Mouse (Mus musculus) liver, embryonic 16.5 days (tissue): ENCODE measurements around the gene Vmn1r217. TPM values are rescaled to one million over a fixed set of nuclear protein-coding genes. Genes with fewer than 3 reads are reported as not detected.
"Not testable (repeated sequence)": the region's sequence is repeated elsewhere in the genome, so short reads cannot be mapped to it uniquely, and the experiment has no call there.

Source experiments
- ATAC-seq: fragments of 200-750 bp; cut with Nextera tagmentation; 2 replicates; pipeline ENCODE4 v1.8.0; 2017; ENCODE audit warnings: low read depth, mild to moderate bottlenecking, moderate number of reproducible peaks, moderate library complexity
- H3K27ac ChIP-seq: fragments of 300-500 bp; sonication (generic); 2 replicates; pipeline ENCODE4 v1.5.1; 2014; ENCODE audit warnings: mild to moderate bottlenecking, low read length
- H3K27me3 ChIP-seq: fragments of 300-500 bp; sonication (generic); 2 replicates; pipeline ENCODE4 v1.6.1; 2014; ENCODE audit warnings: low read depth, low read length, mixed read lengths; ENCODE audit not compliant: control insufficient read depth, insufficient read depth
- H3K36me3 ChIP-seq: fragments of 300-500 bp; sonication (generic); 2 replicates; pipeline ENCODE4 v1.6.1; 2014; ENCODE audit warnings: mild to moderate bottlenecking; ENCODE audit not compliant: control insufficient read depth, insufficient read depth
- H3K4me1 ChIP-seq: fragments of 300-500 bp; sonication (generic); 2 replicates; pipeline ENCODE4 v1.6.1; 2014; ENCODE audit warnings: low read depth, low read length, mixed read lengths; ENCODE audit not compliant: control insufficient read depth
- H3K4me2 ChIP-seq: fragments of 300-500 bp; sonication (generic); 2 replicates; pipeline ENCODE4 v1.6.1; 2014; ENCODE audit warnings: low read depth, low read length, mixed read lengths
- H3K4me3 ChIP-seq: fragments of 300-500 bp; sonication (generic); 2 replicates; pipeline ENCODE4 v1.5.1; 2014; ENCODE audit warnings: low read depth, mild to moderate bottlenecking, low read length
- H3K9ac ChIP-seq: fragments of 300-500 bp; sonication (generic); 2 replicates; pipeline ENCODE4 v1.6.1; 2014; ENCODE audit warnings: low read depth, low read length
- H3K9me3 ChIP-seq: fragments of 300-500 bp; sonication (generic); replicated peaks from 2 replicates; pipeline ENCODE4 v1.6.1; 2016; ENCODE audit warnings: low read length; ENCODE audit not compliant: control insufficient read depth
- WGBS: fragments of 180-500 bp; shearing (Covaris S2); extraction: QIAGEN DNeasy Blood & Tissue Kit; methylation state at CpG from one replicate; pipeline ENCODE4 v1.1.7; 2014; ENCODE audit not compliant: insufficient replicate concordance; 5-methylcytosine and 5-hydroxymethylcytosine counted together
- polyA plus RNA-seq: library from polyadenylated mRNA; unstranded; fragments of >200 nt; fragmentation: Nextera tagmentation; extraction: Ambion mirVana; gene quantifications from 2 replicates; pipeline ENCODE4 v1.2.1, GENCODE M21; 2015

Vmn1r217 gene
- polyA plus RNA-seq = not detected in 2 replicates

DNA sequence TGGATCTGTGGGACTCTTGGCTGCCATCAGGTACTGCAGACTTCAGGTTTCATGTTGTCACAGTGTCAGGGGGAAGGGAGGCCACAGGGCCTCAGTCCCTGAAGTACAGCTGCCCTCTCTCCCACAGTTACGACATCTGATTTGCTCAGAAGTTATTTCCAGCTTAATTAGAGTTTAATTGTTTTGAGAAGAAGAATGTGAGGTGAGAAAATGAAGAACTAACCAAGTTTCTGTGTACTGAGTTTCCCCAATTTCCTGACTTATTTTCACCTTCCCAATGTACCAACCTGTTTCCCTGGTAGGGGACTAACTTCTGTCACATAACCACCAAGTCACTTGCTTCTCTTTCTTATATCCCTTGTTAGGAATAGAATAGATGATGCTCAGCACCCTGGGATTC, at the start of gene Vmn1r217:
TSS of gene Vmn1r217 (minus strand) at position 101 of the 400 bp plus-strand sequence.
- not testable (repeated sequence) for H3K27ac ChIP-seq, H3K4me2 ChIP-seq, H3K9me3 ChIP-seq, H3K4me3 ChIP-seq, H3K27me3 ChIP-seq, H3K4me1 ChIP-seq, H3K9ac ChIP-seq, H3K36me3 ChIP-seq, ATAC-seq
- 44% methylated on average over 1 of the region's 1 CpGs for WGBS

DNA sequence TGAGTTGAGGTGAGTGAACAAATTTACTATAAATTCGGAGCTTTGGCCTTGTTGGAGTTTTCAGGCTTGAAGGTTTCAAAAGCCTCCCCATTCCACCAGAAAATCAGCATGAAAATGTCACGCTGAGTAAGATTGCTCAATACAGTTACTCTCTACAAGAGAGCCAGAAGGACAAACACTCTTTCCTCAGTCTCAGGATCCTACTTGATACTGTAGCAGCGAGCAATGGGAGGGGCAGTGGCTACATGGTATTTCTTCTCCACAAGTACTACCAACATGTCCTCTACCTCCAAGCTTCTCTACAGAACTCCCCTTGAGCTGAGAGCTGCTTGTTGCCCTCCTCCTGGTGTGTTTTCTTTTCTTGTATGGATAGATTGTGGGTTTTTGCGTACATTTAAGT, 48.4 kb upstream of the Vmn1r217 start:
- H3K4me2 ChIP-seq, H3K4me3 ChIP-seq, H3K4me1 ChIP-seq, H3K9ac ChIP-seq, ATAC-seq, H3K27me3 ChIP-seq, H3K9me3 ChIP-seq, H3K36me3 ChIP-seq, H3K27ac ChIP-seq: not testable (repeated sequence)
- WGBS = 52% methylated on average over 4 of the region's 4 CpGs

DNA sequence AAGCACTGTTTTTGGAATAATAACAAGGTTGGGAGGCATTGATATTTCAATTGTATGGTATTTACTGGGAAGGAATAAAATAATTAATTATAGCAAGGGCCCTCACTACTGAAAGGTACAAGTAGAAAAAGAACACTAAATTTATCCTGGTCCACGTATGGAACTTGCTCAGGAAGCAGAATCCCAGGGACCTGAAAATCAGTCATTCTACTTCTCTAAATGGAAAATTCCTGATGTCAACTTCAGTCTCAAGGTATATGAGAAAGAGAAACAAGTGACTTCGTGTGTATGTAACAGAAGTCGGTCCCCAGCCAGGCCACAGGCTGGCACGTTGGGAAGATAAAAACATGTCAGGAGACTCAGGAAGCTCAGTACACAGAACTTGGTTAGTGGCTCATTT, 41.0 kb upstream of the Vmn1r217 start, which contains the start of gene Vmn1r219:
TSS of gene Vmn1r219 (plus strand) at position 301 of the 400 bp plus-strand sequence.
- H3K27me3 ChIP-seq = no peaks in the 10 kb centered on the region
- no peak within 1 kb of the TSS for H3K9ac ChIP-seq
- no peaks in the 10 kb centered on the region for H3K4me1 ChIP-seq
- no peaks in the 10 kb centered on the region for H3K36me3 ChIP-seq
- H3K4me2 ChIP-seq = no peak within 1 kb of the TSS
- WGBS = 59% methylated on average over 4 of the region's 4 CpGs
- H3K9me3 ChIP-seq = no peaks in the 10 kb centered on the region
- no peak within 1 kb of the TSS for H3K27ac ChIP-seq
- H3K4me3 ChIP-seq = no peak within 1 kb of the TSS
- no peak for ATAC-seq

DNA sequence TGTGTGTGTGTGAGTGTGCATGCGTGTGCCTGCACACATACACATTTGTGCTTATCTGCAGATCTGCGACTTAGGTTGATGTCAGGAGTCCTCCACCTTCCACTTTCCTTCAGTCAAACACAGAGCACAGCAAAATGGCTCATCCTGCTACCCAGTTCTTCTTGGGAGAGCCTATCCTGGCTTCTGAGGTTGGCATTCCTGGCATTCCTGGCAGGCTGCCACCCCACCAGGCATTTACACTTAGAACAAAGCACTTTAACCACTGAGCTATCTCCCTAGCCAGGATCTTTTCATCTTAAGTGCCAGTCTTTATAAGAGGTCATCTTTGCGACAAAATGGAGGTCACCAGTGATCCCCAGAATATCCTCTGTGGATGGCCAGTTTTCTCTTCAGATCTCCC, 39.8 kb upstream of the Vmn1r217 start:
- Histone ChIP-seq H3K36me3 (no peaks in the 10 kb centered on the region), H3K4me3 (no peak overlapping the region), H3K9ac (no peak overlapping the region), H3K9me3 (no peaks in the 10 kb centered on the region), H3K27me3 (no peaks in the 10 kb centered on the region), H3K4me1 (no peaks in the 10 kb centered on the region), H3K4me2 (no peak overlapping the region), H3K27ac (no peak overlapping the region)
- WGBS = 49% methylated on average over 3 of the region's 3 CpGs
- ATAC-seq = no peak

DNA sequence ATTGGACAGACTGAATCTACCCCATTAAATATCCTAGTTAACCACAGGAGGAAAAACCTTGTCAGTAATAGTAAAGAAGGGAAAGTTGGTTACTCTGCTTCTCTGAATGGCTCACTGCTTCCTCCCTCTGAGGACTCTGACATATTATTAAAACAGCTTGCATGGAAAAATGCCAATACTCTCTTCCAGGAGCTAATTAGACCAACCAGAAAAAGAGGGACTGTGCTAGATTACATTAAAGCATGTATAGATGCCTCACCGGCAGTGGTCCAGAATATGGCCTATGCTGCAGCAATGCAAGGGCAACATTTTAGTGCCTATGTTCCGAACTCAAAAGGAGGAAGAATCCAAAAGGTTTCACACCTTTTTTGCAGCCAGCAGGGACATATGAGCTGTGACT, 20.9 kb upstream of the Vmn1r217 start:
- H3K27me3 ChIP-seq = no peaks in the 10 kb centered on the region
- WGBS = 67% methylated on average over 2 of the region's 2 CpGs
- no peak for ATAC-seq
- no peak overlapping the region for H3K4me2 ChIP-seq
- H3K4me3 ChIP-seq = no peak overlapping the region
- no peaks in the 10 kb centered on the region for H3K4me1 ChIP-seq
- no peaks in the 10 kb centered on the region for H3K9me3 ChIP-seq
- H3K36me3 ChIP-seq = no peaks in the 10 kb centered on the region
- no peak overlapping the region for H3K9ac ChIP-seq
- no peak overlapping the region for H3K27ac ChIP-seq

DNA sequence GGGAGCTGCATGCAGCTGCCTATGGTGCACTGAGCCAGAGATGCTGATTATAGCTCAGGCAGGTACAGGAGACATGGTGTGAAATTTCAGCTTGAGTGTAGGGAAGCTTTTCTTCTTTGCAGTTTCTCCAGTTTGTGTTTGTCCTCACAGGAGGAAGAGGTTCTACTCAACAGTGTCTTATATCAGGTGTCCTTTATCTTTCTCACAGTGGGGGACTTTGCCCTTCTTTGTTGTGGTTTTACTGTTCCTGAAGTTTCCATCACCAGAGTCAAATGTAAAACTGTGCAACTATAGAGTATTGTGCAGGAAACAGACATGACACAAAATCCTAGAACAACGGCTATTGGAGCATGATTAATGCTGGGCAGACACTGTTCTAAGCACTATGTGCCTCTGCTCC, 15.5 kb upstream of the Vmn1r217 start:
- Histone ChIP-seq H3K9ac (no peak overlapping the region), H3K4me3 (no peak overlapping the region), H3K9me3 (no peaks in the 10 kb centered on the region), H3K4me1 (no peaks in the 10 kb centered on the region), H3K27ac (no peak overlapping the region), H3K27me3 (no peaks in the 10 kb centered on the region), H3K4me2 (no peak overlapping the region), H3K36me3 (no peaks in the 10 kb centered on the region)
- no peak for ATAC-seq
- 42% methylated on average over 1 of the region's 1 CpGs for WGBS

DNA sequence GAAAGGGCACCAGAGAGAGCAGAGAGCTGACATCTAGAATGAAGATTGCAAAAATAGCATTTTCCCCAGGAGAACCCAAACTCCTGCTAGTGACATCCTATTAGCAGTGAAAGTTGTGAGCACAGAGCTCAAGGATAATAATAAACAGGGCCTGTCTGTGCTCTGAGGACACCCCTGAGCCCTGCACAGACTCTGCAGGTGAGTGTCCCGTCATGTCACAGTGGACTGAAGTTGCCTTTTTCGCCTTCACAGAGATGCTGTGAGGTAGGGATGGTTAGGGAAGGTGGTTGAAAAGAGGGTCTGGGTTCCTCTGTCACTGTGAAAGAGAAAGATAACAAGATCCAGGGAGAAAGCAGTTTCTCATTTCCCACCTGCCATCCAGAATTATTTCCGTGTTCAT, 15.1 kb upstream of the Vmn1r217 start, which contains the start of gene Vmn1r218:
TSS of gene Vmn1r218 (plus strand) at position 57 of the 400 bp plus-strand sequence.
- no peak within 1 kb of the TSS for H3K27ac ChIP-seq
- H3K4me1 ChIP-seq = no peaks in the 10 kb centered on the region
- no peak within 1 kb of the TSS for H3K9ac ChIP-seq
- no peaks in the 10 kb centered on the region for H3K36me3 ChIP-seq
- ATAC-seq = no peak
- no peaks in the 10 kb centered on the region for H3K27me3 ChIP-seq
- H3K9me3 ChIP-seq = no peaks in the 10 kb centered on the region
- 40% methylated on average over 3 of the region's 3 CpGs for WGBS
- H3K4me3 ChIP-seq = no peak within 1 kb of the TSS
- H3K4me2 ChIP-seq = no peak within 1 kb of the TSS

DNA sequence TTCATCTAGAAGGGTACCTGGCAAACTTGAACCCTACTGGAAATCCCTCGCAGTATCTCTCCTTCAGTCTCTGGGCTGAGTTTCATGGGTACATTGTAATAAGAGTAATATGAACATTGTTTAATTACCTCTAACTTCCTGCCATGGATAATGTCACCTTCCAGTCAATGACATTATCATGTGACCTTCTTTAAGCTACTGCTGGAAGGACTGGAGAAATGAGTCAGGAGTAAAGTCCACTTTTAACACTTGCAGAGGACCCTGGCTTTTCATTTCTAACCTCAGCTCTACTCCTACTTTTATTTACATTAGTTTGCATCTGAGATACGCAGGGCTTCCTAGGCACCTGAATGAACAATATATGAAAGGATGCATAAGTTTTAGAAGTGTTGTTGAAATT, 2.6 kb upstream of the Vmn1r217 start:
- Histone ChIP-seq H3K36me3 (no peaks in the 10 kb centered on the region), H3K4me1 (no peaks in the 10 kb centered on the region), H3K27me3 (no peaks in the 10 kb centered on the region), H3K9ac (no peak overlapping the region), H3K9me3 (no peaks in the 10 kb centered on the region), H3K4me3 (no peak overlapping the region), H3K4me2 (no peak overlapping the region), H3K27ac (no peak overlapping the region)
- 64% methylated on average over 2 of the region's 2 CpGs for WGBS
- no peak for ATAC-seq

DNA sequence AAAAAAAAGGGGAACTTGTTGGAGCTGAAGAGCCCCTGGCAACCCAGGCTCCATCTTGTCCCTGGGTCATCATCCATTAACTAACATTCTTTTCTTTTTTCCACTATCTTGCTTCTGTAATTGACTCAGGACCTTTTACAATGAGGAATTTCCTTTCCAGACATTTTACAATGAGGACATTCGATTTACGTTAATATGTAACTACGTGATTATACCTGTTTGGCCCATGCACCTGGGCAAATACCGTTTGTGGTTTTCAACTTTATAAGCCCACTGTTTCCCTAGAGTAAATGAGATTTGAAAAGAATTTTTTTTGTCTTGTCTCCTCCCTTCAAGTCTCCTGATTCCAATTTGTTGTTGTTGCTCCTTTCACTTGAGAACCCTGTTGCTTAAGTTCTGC, 23.6 kb downstream of the Vmn1r217 start:
- no peak overlapping the region for H3K4me3 ChIP-seq
- H3K27me3 ChIP-seq = no peaks in the 10 kb centered on the region
- no peak for ATAC-seq
- no peaks in the 10 kb centered on the region for H3K36me3 ChIP-seq
- H3K4me2 ChIP-seq = no peak overlapping the region
- no peak overlapping the region for H3K27ac ChIP-seq
- no peaks in the 10 kb centered on the region for H3K4me1 ChIP-seq
- 74% methylated on average over 4 of the region's 4 CpGs for WGBS
- H3K9me3 ChIP-seq = no peaks in the 10 kb centered on the region
- no peak overlapping the region for H3K9ac ChIP-seq
